Mouse (Mus musculus): ENCODE measurements around the gene Pbx4.

The Pbx4 gene

DNA sequence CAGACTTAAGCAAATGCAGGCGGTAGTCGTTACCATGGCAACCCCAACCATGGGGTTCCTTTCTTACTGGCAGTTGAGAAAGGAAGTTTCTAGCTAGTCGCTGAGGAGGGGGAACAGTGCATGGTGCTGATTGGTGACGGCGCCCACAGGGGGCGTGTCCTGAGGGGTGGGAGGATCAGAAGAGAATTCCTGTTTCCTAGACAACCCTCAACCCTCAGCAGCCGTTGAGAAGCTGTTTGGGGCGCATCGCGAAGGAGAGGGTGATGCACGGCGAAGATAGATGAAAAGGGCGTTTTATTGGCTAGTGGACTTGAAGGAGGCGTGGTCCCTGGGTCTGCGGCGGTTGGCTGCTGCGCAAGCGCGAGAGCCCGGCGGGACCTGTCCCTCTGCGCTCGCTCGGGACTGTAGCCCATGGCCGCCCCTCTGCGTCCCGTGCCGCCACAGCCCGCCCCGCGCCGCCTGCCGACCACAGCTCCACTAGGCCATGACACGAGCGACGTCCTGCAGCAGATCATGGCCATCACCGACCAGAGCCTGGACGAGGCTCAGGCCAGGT is at the start of gene Pbx4:
Gene Pbx4 (plus strand): TSS at position 194 of the 556 bp plus-strand sequence.
- DNase-seq (ENCODE audit: low spot score in 2 of 2), result peak; percentile 97 to 99

DNA sequence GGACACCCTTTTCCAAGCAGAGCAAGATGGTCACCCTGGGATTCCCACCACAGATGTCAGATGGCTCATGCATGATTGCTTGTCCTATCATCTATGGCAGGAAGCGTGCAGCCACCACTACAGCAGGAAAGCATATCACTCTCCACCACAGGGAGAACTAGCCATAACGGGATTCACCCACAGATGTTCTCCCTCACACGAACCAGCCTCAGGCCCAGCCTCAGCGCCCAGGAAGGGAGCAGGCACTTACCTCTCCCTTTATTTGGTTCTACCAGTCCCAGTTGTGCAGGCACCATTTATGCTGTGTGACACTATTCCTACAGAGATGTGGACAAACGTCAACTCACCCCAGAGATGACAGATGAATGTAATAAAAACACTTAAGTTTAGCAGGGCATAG is 43.2 kb upstream of the Pbx4 start:
- DNase-seq (ENCODE audit: low spot score in 2 of 2), result peak in 1 of 2 experiments; percentile 18

DNA sequence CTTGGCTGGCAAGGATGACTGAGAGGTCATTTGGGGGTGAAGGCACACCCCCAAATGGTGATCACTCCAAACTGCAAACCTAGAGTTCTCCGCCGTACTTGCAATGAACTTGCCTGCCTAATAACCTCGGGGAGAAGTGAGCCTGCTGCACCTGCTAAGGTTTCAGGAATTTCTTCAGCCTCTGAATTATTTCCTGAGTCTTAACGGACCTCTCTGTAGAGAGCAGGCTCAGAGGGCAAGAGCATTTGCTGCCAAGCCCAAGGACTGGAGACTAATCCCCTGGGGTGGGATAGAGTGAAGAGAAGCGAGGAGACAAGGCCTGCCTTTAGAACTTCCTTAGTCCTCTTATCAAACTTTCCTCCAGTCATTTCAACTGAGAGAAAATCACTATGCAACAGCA is 42.6 kb upstream of the Pbx4 start:
- peak in 1 of 2 experiments; percentile 17 for DNase-seq (ENCODE audit: low spot score in 2 of 2)

DNA sequence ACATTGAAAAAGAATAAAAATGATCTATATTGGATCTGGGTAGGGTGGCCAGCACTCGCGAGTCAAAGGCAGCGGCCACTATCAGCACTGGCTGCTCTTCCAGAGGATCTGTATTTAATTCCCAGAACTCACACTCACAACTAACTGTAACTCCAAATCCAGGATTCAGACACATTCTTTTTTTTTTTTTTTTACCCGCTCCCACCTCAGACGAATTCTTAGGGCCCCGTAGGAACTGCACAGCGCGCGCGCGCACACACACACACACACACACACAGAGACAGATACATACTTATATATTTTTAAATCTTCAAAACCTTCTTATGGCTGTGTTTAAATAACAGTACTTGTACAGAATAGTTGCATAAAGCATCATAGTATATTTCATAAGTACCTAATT is 41.9 kb upstream of the Pbx4 start:
- DNase-seq (ENCODE audit: low spot score in 2 of 2), result peak in 1 of 2 experiments; percentile 20

DNA sequence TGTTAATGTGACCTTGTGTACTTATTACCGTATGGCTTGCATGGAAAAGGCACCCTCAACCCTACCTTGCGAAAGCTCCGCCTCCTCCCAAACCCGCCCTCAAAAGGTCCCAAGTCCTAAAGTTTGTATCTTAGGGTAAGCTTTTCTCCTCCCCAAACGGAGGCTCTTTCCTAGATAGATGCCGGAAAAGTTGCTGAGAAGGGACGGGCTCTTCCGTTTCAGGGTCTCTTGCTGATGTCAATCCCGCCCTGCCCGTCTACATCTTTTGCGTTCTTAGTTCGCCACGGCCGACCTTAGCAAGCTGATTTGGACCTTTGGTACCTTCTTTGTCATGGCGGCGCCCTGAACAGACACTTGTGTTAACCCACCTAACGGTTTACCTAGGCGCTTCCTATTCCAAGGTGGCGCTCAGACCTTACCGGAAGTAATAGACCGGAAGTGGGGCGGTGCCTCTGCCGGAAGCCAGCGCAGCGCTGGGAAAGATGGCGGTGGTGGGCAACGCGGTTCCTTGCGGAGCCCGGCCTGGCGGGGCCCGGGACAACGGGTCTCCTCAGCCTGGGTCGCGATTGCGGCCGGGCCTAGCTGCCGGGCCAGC is 41.4 kb upstream of the Pbx4 start, which contains the start of the genes Atp13a1 and Zfp866:
Gene Atp13a1 (plus strand): TSS at position 391 of the 595 bp plus-strand sequence.
Gene Zfp866 (minus strand): TSS at position 406 of the 595 bp plus-strand sequence.
- DNase-seq (ENCODE audit: low spot score in 2 of 2), result peak; percentile 93

DNA sequence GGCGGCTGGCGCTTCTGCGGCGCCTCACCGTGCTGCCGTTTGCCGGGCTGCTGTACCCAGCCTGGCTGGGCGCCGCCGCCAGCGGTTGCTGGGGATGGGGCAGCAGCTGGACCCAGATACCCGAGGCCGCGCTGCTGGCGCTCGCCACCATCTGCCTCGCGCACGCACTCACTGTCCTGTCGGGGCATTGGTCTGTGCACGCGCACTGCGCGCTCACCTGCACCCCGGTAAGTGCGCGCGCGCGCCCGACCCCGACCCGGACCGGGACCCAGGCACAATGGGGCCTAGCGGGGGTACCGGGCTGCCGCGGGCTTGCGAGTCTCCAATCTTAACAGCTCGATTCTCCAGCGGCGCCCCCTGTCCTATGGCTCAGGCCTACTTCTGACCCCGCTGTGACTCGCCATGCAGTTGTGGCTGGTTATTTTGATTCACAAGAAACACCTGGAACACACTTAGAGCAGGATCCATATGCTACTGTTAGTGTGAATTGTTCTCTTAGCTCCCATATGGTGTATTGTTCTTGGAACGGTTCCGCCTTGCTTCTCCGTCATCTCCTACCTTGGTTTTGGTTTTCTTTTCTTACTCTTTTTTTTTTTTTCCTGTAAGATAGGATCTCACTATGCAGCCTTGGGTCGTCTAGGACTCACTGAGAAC is 40.7 kb upstream of the Pbx4 start:
- peak; percentile 53 for DNase-seq (ENCODE audit: low spot score in 2 of 2)

DNA sequence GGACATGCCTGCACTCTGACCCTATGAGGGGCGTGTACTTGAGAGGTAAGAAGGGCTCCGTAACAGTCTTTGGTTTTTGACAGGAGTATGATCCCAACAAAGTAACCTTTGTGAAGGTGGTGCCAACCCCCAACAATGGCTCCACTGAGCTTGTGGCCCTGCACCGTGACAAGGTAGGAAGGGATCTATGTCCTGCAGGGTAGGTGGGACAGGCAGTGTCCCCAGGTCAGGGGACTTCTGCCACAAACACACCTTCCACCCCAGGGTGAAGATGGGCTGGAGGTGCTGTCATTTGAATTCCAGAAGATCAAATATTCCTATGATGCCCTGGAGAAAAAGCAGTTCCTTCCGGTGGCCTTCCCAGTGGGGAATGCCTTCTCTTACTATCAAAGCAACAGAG is 38.6 kb upstream of the Pbx4 start:
- peak; percentile 16 to 22 for DNase-seq (ENCODE audit: low spot score in 2 of 2)

DNA sequence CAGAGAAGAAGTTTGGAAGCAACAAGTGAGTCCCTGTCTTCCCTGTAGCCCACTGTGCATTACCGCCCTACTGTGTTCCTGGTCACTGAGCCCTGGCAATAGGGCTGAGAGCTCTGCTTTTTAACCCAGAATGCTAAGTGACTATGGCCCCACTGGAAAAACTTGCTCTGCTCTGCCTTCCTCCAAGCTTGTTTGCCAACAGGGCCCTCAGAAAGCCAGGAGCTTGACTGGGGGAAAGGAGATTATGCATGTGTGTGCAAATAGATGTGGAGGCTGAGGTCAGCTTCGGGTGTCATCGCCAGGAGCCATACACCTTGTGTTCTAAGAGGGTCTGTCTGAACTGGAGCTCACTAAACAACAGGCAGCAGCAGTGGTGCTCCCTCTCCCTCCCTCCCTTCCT is 38.2 kb upstream of the Pbx4 start:
- DNase-seq (ENCODE audit: low spot score in 2 of 2), result peak in 1 of 2 experiments; percentile 19

DNA sequence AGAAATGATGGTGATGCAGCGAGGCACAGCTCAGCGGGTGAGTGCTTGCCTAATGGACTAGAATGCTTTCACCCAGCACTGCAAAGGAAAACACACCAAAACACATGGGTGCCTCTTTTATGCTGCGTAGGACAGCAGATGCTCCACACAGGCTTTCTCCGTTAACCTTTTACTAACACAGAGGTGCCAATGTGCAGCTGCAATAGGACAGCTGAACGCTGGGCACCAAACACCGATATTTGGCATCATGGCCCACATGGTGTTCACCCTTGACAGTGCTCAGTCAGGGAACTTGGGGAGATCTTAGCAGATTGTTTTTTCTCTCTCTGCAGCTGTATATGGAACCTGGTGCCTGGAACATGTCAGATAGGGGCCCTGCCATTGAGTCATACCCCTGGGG is 37.4 kb upstream of the Pbx4 start:
- peak; percentile 11 to 20 for DNase-seq (ENCODE audit: low spot score in 2 of 2)

DNA sequence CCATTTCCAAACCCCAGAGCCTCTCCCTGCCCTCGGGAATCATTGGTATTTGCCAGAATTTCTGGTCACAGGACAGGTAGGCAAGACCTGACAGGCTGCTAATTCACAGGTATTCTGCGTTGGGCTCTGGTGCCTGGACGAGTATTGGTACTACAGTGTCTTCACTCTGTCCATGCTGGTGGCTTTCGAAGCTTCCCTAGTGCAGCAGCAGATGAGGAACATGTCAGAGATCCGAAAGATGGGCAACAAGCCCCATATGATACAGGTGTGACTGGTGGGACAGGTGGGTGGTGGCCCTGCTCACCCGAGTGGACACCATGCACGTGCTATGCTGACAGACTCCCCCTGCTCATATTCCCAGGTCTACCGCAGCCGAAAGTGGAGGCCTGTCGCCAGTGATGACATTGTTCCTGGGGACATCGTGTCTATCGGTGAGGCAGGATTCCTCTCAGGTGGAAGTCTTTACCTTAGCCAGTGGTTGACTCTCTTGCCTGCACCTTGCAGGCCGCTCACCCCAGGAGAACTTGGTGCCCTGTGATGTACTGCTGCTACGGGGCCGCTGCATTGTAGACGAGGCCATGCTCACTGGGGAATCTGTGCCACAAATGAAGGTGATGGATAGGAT is 35.5 kb upstream of the Pbx4 start:
- DNase-seq (ENCODE audit: low spot score in 2 of 2), result peak; percentile 12 to 22

DNA sequence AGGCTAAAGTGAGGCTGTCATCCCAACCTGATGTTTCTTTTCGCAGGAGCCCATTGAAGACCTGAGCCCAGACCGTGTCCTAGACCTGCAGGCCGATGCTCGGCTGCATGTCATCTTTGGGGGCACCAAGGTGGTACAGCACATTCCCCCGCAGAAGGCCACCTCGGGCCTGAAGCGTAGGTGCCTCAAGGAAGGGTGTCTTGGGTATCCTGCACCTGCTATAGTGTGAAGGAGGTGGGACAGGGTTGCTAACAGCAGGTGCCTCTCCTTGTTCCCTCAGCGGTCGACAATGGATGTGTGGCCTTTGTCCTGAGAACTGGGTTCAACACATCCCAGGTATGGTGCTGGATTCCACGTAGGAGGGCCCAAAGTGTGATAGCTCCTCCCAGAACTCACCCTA is 34.6 kb upstream of the Pbx4 start:
- peak; percentile 14 to 20 for DNase-seq (ENCODE audit: low spot score in 2 of 2)

DNA sequence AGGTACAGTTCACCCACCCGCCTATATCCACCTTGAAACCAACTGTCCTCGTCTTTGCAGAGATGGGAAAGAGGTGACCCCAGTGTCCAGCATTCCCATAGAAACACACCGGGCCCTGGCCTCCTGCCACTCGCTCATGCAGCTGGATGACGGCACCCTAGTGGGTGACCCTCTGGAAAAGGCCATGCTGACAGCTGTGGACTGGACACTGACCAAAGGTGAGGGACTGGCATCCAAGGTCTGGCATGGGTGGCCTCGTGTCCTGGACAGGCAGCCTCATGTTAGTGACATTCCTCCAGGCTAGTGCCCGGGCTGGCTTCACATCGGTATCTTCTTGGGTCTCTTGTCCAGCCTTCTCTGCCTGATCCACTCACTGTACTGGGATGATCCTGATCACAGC is 33.0 kb upstream of the Pbx4 start:
- DNase-seq (ENCODE audit: low spot score in 2 of 2), result peak; percentile 24 to 32

DNA sequence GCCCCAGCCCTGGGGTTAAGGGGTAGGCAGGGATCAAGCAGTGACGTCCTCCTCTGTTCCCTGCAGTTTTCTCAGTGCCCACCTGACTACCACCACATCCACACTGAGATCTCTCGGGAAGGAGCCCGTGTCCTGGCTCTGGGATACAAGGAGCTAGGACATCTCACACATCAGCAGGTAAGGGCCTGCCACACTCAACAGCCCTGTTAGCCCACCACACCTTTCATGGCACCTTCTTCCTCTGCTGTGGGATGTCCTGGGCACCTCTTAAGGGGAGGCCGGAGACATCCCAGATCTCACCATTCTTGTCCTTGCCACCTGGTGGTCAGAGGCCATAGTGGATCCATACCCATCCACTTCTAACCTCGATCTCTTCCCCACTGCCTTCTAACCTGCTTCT is 32.3 kb upstream of the Pbx4 start:
- peak; percentile 18 to 22 for DNase-seq (ENCODE audit: low spot score in 2 of 2)

DNA sequence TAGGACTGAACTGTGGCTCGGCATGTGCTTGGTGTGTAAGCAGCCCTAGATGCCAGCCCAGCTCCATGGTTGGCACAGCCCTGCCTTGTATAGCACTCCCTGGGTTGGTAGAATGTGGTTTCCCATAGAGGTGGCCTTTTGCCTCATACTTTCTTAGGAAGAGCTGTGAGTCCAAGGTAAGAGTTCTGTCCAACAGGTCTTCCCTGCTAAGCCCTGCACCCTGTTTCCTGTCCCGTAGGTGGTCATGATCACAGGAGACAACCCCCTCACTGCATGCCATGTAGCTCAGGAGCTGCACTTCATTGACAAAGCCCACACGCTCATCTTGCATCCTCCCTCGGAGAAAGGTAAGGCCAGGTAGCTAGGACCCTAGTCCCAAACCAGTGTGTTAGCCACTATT is 30.5 kb upstream of the Pbx4 start:
- DNase-seq (ENCODE audit: low spot score in 2 of 2), result peak in 1 of 2 experiments; percentile 21

DNA sequence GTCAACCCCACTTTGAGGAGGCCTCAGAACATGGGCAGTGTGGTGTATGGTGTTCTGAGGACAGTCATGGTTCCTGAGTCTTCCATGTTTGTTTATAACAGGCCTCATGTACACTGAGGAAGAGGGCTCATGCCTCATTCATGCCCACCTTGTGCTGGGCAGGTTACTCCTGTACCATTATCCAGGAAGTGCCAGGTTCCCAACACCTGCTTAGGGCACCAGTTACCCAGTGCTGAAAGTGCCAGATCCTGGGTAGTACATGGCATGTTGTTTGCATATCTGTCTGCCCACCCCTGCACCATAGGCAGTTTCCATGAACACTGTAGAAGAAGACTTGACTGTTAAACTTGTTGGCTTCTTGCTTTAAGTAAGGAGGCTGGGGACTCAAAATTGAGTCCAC is 30.1 kb upstream of the Pbx4 start:
- DNase-seq (ENCODE audit: low spot score in 2 of 2), result peak; percentile 17 to 18

DNA sequence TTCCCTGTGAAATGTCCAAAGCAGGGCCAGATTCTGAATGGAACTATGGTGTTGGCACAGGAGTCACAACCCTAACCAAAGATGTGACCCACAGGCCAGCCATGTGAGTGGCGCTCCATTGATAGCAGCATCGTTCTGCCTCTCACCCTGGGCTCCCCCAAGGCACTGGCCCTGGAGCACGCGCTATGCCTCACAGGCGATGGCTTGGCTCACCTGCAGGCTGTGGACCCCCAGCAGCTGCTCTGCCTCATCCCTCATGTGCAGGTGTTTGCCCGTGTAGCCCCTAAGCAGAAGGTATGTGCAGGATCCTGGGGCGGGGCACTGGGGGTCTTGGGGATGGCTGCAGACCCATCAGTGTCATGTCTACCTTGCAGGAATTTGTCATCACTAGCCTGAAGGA is 28.9 kb upstream of the Pbx4 start:
- DNase-seq (ENCODE audit: low spot score in 2 of 2), result peak; percentile 19 to 28

DNA sequence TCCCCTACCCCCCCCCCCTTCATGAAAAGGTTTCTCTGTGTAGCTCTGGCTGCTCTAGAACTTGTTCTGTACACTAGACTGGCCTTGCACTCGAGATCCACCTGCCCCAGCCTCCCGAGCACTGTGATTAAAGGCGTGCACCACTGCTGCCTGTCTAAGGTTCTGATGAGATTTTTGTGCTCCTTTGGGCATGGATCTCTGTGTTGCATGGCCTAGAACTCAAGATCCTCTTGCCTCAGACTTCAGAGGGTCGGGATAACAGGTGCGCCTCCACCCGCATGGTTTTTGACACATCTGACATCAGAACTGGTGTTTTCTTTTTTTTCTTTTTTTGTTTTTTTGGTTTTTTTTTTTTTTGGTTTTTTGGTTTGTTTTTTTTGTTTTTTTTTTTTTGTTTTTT is 27.8 kb upstream of the Pbx4 start:
- DNase-seq (ENCODE audit: low spot score in 2 of 2), result peak; percentile 18 to 19

DNA sequence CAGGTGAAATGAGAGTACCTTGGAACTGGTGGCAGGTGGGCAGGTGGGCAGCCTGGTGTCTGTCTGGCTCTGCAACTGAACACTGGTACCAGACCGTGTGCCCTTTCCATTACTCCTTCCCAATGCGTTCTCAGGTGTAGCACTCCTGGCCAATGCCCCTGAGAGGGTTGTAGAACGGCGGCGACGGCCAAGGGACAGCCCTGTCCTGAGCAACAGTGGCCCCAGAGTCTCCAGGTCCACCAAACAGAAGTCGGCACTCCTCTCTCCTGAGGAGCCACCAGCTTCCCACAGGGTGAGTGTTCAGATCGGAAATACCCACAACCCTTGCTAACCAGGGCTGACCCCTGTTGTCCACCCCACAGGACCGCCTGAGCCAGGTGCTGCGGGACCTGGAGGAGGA is 27.2 kb upstream of the Pbx4 start:
- DNase-seq (ENCODE audit: low spot score in 2 of 2), result peak; percentile 26 to 35

DNA sequence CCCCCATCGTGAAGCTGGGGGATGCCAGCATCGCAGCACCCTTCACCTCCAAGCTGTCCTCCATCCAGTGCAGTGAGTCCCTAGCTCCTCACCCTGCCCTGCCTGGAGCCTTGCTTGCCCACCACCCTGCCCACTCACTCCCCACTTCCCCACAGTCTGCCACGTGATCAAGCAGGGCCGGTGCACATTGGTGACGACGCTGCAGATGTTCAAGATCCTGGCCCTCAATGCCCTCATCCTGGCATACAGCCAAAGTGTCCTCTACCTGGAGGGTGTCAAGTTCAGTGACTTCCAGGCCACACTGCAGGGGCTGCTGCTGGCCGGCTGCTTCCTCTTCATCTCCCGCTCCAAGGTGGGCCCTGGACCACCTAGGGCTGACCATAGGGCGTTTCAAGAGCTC is 26.8 kb upstream of the Pbx4 start:
- peak in 1 of 2 experiments; percentile 26 for DNase-seq (ENCODE audit: low spot score in 2 of 2)

DNA sequence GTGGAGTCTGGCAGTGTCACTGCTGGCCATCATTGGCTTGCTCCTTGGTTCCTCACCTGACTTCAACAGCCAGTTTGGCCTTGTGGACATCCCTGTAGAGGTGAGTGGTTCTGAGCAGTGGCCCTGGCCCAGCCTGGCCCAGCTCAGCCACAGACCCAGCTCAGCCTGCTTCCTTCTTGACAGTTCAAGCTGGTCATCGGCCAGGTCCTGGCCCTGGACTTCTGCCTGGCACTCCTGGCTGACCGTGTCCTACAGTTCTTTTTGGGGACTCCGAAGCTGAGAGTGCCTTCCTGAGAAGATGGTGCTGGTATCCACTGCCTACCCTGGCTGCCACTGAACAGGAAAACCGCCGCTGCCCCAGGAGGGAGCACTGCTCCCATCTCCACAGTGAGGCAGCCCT is 25.1 kb upstream of the Pbx4 start:
- DNase-seq (ENCODE audit: low spot score in 2 of 2), result peak; percentile 30 to 36

DNA sequence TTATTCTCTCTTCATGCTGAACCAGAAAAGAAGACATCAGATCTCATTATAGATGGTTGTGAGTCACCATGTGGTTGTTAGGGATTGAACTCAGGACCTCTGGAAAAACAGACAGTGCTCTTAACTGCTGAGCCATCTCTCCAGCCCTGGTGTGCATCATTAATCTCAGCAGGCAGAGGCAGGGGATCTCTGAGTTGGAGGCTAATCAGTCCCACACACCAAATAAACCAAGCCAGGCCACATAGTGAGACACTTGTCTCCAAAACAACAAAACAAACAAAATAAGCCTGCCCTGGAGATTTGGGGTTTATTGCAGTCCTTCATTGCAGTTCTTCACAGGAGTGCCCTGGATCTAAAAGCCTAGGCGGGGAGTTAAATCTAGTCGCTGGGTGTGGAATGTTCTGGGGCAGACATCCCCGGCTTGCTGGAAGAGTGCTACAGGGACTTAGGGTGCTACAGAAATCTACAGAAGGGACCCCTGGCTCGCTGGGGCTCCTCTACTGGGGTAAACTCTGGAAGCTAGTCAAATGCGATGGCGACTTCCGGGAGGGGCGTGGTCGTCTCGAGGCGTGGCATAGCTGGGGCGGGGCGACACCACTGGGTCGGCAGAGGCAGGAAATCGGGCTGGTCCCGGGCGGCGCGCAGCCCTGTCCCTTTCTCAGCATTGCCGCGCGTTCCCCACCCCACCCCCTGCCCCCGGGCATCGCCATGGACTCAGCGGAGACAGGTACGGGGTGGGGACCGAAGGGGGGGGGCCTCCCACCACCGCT is 24.0 kb upstream of the Pbx4 start, which contains the start of gene Gmip:
Gene Gmip (plus strand): TSS at position 586 of the 770 bp plus-strand sequence.
- peak; percentile 75 to 78 for DNase-seq (ENCODE audit: low spot score in 2 of 2)
